Mouse (Mus musculus) intestine, embryonic 16.5 days (tissue): ENCODE measurements around the gene Uvrag. TPM values are rescaled to one million over a fixed set of nuclear protein-coding genes. Genes with fewer than 3 reads are reported as not detected.

Experiments
- ATAC-seq: fragments of 200-750 bp; cut with Nextera tagmentation; 2 replicates; pipeline ENCODE4 v1.8.0; 2017; ENCODE audit warnings: moderate TSS enrichment, moderate library complexity
- H3K27ac ChIP-seq: fragments of 300-500 bp; sonication (generic); 2 replicates; pipeline ENCODE4 v1.5.1; 2014; ENCODE audit warnings: mild to moderate bottlenecking, low read length
- H3K27me3 ChIP-seq: fragments of 300-500 bp; sonication (generic); replicated peaks from 2 replicates; pipeline ENCODE4 v1.6.1; 2014; ENCODE audit warnings: low read length, control low read depth, mixed read lengths; ENCODE audit not compliant: control insufficient read depth, insufficient read depth
- H3K36me3 ChIP-seq: fragments of 300-500 bp; sonication (generic); 2 replicates; pipeline ENCODE4 v1.6.1; 2014; ENCODE audit warnings: low read length, control low read depth; ENCODE audit not compliant: control insufficient read depth, insufficient read depth
- H3K4me1 ChIP-seq: fragments of 300-500 bp; sonication (generic); 2 replicates; pipeline ENCODE4 v1.6.1; 2014; ENCODE audit warnings: low read length, control low read depth, mixed read lengths; ENCODE audit not compliant: control insufficient read depth, insufficient read depth
- H3K4me2 ChIP-seq: fragments of 300-500 bp; sonication (generic); 2 replicates; pipeline ENCODE4 v1.6.1; 2014; ENCODE audit warnings: low read depth, low read length, control low read depth
- H3K4me3 ChIP-seq: fragments of 300-500 bp; sonication (generic); 2 replicates; pipeline ENCODE4 v1.5.1; 2014; ENCODE audit warnings: mild to moderate bottlenecking, low read length
- H3K9ac ChIP-seq: fragments of 300-500 bp; sonication (generic); 2 replicates; pipeline ENCODE4 v1.6.1; 2014; ENCODE audit warnings: low read depth, low read length
- H3K9me3 ChIP-seq: fragments of 300-500 bp; sonication (generic); 2 replicates; pipeline ENCODE4 v1.6.1; 2016; ENCODE audit warnings: low read length, control low read depth; ENCODE audit not compliant: control insufficient read depth
- WGBS: fragments of 180-500 bp; shearing (Covaris S2); extraction: QIAGEN DNeasy Blood & Tissue Kit; methylation state at CpG from one replicate; pipeline ENCODE4 v1.1.7; 2014; 5-methylcytosine and 5-hydroxymethylcytosine counted together
- polyA plus RNA-seq: library from polyadenylated mRNA; unstranded; fragments of >200 nt; fragmentation: Nextera tagmentation; extraction: Ambion mirVana; gene quantifications from 2 replicates; pipeline ENCODE4 v1.2.1, GENCODE M21; 2015

Gene Uvrag
- polyA plus RNA-seq, 1 experiment from 2014 or later = 17.4 TPM

- peaks cover 2% of the 10 kb centered on the region; the same call in 1 of the 2 replicates for H3K4me1 ChIP-seq
- no peak for ATAC-seq
- no peak overlapping the region for H3K4me2 ChIP-seq
- no peak overlapping the region for H3K9ac ChIP-seq
- no peak overlapping the region for H3K4me3 ChIP-seq
- H3K36me3 ChIP-seq = no peaks in the 10 kb centered on the region
- no peaks in the 10 kb centered on the region for H3K27me3 ChIP-seq
- no peak overlapping the region for H3K27ac ChIP-seq
- 87% methylated on average over 8 of the region's 8 CpGs for WGBS
- no peaks in the 10 kb centered on the region for H3K9me3 ChIP-seq
These were observed 104.7 kb downstream of the Uvrag start for GRCm38 (mm10) chr7:99036284-99036683.

GRCm38 (mm10) chr7:99034909-99035308, 106.0 kb downstream of the Uvrag start:
- H3K9ac ChIP-seq = no peak overlapping the region
- no peak overlapping the region for H3K4me2 ChIP-seq

DNA sequence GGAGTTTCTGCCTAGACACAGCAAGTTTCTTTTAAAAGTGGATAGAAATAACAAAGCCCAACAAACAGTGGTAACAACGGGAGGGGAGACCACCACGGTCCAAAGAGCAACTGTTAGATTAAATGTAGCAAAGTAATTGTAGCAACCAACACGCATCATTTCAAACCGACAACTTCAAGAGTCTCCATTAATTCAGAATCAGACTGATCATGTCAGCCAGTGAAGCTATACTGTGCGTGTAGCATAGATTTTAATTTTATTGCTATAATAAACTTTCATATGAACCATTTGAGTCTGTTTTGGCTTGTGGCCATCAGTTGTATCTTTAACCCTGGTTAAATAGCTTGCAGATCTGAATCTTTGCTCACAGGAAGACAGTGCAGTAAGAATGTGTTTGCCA, 107.1 kb downstream of the Uvrag start:
- no peak overlapping the region for H3K27ac ChIP-seq
- no peaks in the 10 kb centered on the region for H3K27me3 ChIP-seq
- H3K4me2 ChIP-seq = no peak overlapping the region
- H3K4me1 ChIP-seq = peaks cover 2% of the 10 kb centered on the region; the same call in 1 of the 2 replicates
- no peaks in the 10 kb centered on the region for H3K36me3 ChIP-seq
- 69% methylated on average over 5 of the region's 5 CpGs for WGBS
- H3K9ac ChIP-seq = no peak overlapping the region
- H3K4me3 ChIP-seq = no peak overlapping the region
- no peaks in the 10 kb centered on the region for H3K9me3 ChIP-seq
- no peak for ATAC-seq

More at GRCm38 (mm10) chr7:99034909-99035308, 106.0 kb downstream of the Uvrag start:
- no peaks in the 10 kb centered on the region for H3K27me3 ChIP-seq
- H3K36me3 ChIP-seq = no peaks in the 10 kb centered on the region
- WGBS = 85% methylated on average over 2 of the region's 2 CpGs
- H3K4me3 ChIP-seq = no peak overlapping the region
- no peak for ATAC-seq
- no peak overlapping the region for H3K27ac ChIP-seq
- peaks cover 2% of the 10 kb centered on the region; the same call in 1 of the 2 replicates for H3K4me1 ChIP-seq
- H3K9me3 ChIP-seq = no peaks in the 10 kb centered on the region

DNA sequence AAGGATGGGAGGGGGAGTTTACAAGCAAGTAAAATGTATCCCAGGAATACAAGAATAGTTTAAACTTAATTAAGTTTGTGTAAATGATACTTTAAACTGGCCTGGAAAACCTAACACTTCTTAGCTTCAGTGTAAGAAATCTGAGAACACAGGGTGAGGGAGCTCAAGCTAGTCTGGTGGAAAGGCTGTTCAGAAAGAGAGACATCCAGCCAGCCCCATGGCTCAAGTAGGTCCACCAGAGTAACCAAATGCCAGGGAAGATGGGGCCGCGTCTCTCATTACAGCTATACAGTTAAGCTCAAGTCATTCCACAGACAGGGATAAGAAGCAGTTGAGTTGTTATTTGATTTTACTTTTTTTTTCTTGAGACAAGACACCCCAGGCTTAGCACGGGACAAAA, 107.6 kb downstream of the Uvrag start:
- Histone ChIP-seq H3K9me3 (no peaks in the 10 kb centered on the region), H3K27ac (no peak overlapping the region), H3K4me2 (no peak overlapping the region), H3K4me3 (no peak overlapping the region), H3K9ac (no peak overlapping the region), H3K36me3 (no peaks in the 10 kb centered on the region), H3K27me3 (no peaks in the 10 kb centered on the region), H3K4me1 (peaks cover 2% of the 10 kb centered on the region; the same call in 1 of the 2 replicates)
- 91% methylated on average over 3 of the region's 3 CpGs for WGBS
- ATAC-seq = no peak

DNA sequence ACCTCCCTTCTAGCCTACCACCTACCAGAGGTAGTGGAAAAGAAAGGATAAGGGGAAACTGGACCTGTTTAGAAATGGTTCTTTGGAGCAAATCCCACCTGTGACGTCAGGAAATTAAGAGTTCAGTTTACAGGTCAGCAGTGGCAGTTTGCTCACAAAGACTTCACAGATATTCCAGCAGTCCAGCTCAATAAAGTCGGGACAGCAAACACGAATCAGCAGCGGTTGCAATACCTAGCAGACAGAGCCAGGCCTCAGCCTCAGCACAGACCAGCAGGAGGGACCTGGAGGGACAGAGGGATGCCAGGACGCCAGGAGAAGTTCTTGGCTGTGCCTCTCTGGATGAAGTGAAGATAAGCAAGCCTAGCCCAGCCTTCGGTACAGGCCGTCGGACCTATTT, 108.9 kb downstream of the Uvrag start:
- H3K27me3 ChIP-seq = no peaks in the 10 kb centered on the region
- no peak overlapping the region for H3K27ac ChIP-seq
- H3K36me3 ChIP-seq = no peaks in the 10 kb centered on the region
- no peak for ATAC-seq
- H3K4me1 ChIP-seq = peaks cover 2% of the 10 kb centered on the region; the same call in 1 of the 2 replicates
- H3K4me3 ChIP-seq = no peak overlapping the region
- H3K9ac ChIP-seq = no peak overlapping the region
- H3K4me2 ChIP-seq = no peak overlapping the region
- no peaks in the 10 kb centered on the region for H3K9me3 ChIP-seq
- WGBS = 90% methylated on average over 8 of the region's 8 CpGs

GRCm38 (mm10) chr7:99028108-99028507, 112.8 kb downstream of the Uvrag start:
- no peak for ATAC-seq
- Histone ChIP-seq H3K9ac (no peak overlapping the region), H3K9me3 (no peaks in the 10 kb centered on the region), H3K36me3 (no peaks in the 10 kb centered on the region), H3K4me2 (no peak overlapping the region), H3K4me3 (no peak overlapping the region), H3K27ac (no peak overlapping the region), H3K4me1 (no peaks in the 10 kb centered on the region), H3K27me3 (no peaks in the 10 kb centered on the region)
- 88% methylated on average over 7 of the region's 7 CpGs for WGBS

- no peaks in the 10 kb centered on the region for H3K36me3 ChIP-seq
- no peak overlapping the region for H3K4me2 ChIP-seq
- no peak for ATAC-seq
- no peak overlapping the region for H3K4me3 ChIP-seq
- H3K9me3 ChIP-seq = no peaks in the 10 kb centered on the region
- 75% methylated on average over 5 of the region's 5 CpGs for WGBS
- H3K4me1 ChIP-seq = no peaks in the 10 kb centered on the region
- no peak overlapping the region for H3K27ac ChIP-seq
- H3K9ac ChIP-seq = no peak overlapping the region
- no peaks in the 10 kb centered on the region for H3K27me3 ChIP-seq
These were observed 113.8 kb downstream of the Uvrag start for GRCm38 (mm10) chr7:99027185-99027584.

GRCm38 (mm10) chr7:99025989-99026388, 115.0 kb downstream of the Uvrag start:
- H3K27me3 ChIP-seq = no peaks in the 10 kb centered on the region
- no peaks in the 10 kb centered on the region for H3K4me1 ChIP-seq
- no peak overlapping the region for H3K9ac ChIP-seq
- H3K4me2 ChIP-seq = no peak overlapping the region
- H3K36me3 ChIP-seq = no peaks in the 10 kb centered on the region
- no peaks in the 10 kb centered on the region for H3K9me3 ChIP-seq
- no peak for ATAC-seq
- WGBS = 85% methylated on average over 10 of the region's 10 CpGs
- no peak overlapping the region for H3K27ac ChIP-seq
- H3K4me3 ChIP-seq = no peak overlapping the region

DNA sequence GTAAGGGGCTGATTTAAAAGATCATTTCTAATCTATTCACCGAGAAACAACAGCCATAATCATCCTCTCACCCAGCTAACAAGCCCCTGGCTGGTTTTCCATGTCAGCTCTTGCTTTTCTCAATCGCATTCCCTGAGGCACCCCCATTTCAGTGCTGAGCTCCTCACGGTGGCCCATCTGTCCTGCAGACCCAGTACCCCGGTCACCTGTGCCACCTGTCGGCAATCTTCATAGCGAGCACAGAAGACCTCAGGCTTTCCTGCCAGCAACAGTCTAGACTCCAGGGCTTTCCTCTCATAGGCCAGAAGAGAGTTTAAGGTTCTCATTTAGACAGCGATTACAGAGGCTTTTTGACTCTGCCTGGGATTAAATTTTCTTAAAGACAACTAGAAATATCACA, 115.7 kb downstream of the Uvrag start:
- no peaks in the 10 kb centered on the region for H3K36me3 ChIP-seq
- WGBS = 82% methylated on average over 7 of the region's 7 CpGs
- H3K4me3 ChIP-seq = no peak overlapping the region
- no peaks in the 10 kb centered on the region for H3K9me3 ChIP-seq
- no peak overlapping the region for H3K27ac ChIP-seq
- no peak overlapping the region for H3K9ac ChIP-seq
- peaks cover 2% of the 10 kb centered on the region; the same call in 1 of the 2 replicates for H3K4me1 ChIP-seq
- H3K27me3 ChIP-seq = no peaks in the 10 kb centered on the region
- H3K4me2 ChIP-seq = no peak overlapping the region
- ATAC-seq = no peak

- Histone ChIP-seq H3K9ac (no peak overlapping the region), H3K27ac (no peak overlapping the region), H3K4me1 (peaks cover 4% of the 10 kb centered on the region; the same call in 1 of the 2 replicates), H3K4me3 (no peak overlapping the region), H3K9me3 (no peaks in the 10 kb centered on the region), H3K27me3 (no peaks in the 10 kb centered on the region), H3K36me3 (no peaks in the 10 kb centered on the region), H3K4me2 (no peak overlapping the region)
- ATAC-seq = no peak
- WGBS = 88% methylated on average over 6 of the region's 6 CpGs
These were observed 116.2 kb downstream of the Uvrag start for GRCm38 (mm10) chr7:99024791-99025190.
